Mouse (Mus musculus) ES-E14 (cell line): ENCODE data around the gene Olfr822.

Experiments
- CHD2 ChIP-seq: IDR thresholded peaks from 2 replicates; pipeline ENCODE4 v1.6.1; 2014; ENCODE audit warnings: mild to moderate bottlenecking, low read depth, low read length, inconsistent platforms
- HCFC1 ChIP-seq: IDR thresholded peaks from 2 replicates; pipeline ENCODE4 v1.6.1; 2012; ENCODE audit warnings: low read length, inconsistent platforms, borderline replicate concordance; ENCODE audit not compliant: insufficient read depth
- ZC3H11A ChIP-seq: IDR thresholded peaks from 2 replicates; pipeline ENCODE4 v1.6.1; 2012; ENCODE audit warnings: low read depth, mild to moderate bottlenecking, inconsistent platforms, low read length, borderline replicate concordance

DNA sequence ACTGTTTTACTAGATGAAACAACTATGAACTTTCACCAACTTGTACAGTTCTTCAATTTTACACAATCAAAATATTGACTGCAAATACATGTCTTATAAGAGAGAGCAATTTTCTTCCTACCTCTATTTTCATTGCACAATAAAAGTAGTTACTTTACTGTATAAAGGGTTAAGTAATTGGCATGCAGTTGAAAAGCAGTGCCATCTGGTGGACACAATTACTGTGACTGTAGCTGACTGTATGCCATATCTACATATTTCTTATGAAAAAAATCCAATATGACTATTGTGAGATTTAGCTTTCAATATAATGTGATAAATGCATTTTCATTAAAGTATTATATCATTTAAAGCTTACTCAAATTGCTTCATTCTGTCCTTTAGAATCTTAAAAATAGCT, 25.1 kb downstream of the Olfr822 start:
- TF ChIP-seq CHD2 (no peak), HCFC1 (no peak), ZC3H11A (no peak)
